Mouse (Mus musculus): ENCODE results near the gene Lin52. TPM values are rescaled to one million over a fixed set of nuclear protein-coding genes. Genes with fewer than 3 reads are reported as not detected.
A peak's percentile ranks its signal among the peaks of the same experiment; 100 is the strongest.

The Lin52 gene
- polyA plus RNA-seq, 1 experiment from 2014 or later = 8.0 TPM

DNA sequence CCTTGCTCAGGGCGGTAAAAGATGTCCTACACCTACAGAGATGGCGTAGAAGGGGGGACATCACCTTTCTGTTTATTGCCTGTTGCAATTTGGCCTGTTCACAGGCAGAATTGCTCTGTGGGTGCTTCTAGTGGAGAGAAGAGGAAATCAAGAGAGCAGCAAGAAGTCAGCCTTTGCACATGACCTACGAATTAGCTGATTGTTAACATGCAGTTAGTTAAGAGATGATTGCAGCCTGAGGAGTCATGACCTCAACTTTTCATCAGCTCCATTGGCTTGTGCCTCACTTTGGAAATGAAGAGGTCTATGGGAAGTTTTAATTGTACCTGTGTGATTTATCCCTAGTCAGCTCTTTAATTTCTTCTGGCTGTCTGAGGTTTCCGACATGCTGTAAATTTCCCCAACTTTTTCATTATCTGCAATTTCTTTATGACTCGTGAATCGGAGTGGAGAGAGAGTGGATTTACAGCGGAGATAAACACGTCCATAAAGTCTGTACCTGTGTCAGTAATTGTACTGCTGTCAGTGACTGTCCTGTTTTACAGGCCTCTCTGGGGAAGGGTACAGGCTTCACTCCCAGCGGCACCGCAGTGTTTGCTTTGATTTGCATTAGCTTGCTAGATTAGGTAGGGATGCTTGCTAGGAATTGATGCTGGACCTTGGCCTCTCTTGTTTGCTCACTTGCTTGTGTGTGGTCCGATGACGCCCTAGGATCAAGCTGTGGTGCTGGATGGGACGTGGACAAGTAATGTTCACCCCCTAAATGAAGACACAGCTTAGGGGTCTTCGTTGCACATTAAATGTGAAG is 31.8 kb downstream of the Lin52 start:
- no peaks in the 10 kb centered on the region for H3K27me3 ChIP-seq (replicated peaks; ENCODE audit: control insufficient read depth, insufficient read depth, low read length)
- H3K4me3 ChIP-seq (ENCODE audit: low read depth, low read length) = no peak overlapping the region
- 44% methylated on average over 14 of the region's 14 CpGs for WGBS
- ATAC-seq = peak; percentile 79
- H3K27ac ChIP-seq (ENCODE audit: low read depth, low read length) = no peak overlapping the region; the same call in 1 of the 2 replicates
- peak; percentile 20; the same call in 1 of the 2 replicates for TF ChIP-seq CTCF (IDR thresholded peaks at IDR 0.05; ENCODE audit: low read depth)
- H3K9me3 ChIP-seq (ENCODE audit: control insufficient read depth) = no peaks in the 10 kb centered on the region
- no peak overlapping the region for H3K9ac ChIP-seq (ENCODE audit: low read depth, low read length)
- H3K4me1 ChIP-seq (replicated peaks; ENCODE audit: control insufficient read depth, insufficient read depth, low read length) = peaks cover 9% of the 10 kb centered on the region; the same call in 1 of the 2 replicates
- 0 out of 2 replicates have a peak overlapping the region, but pooled peaks have one; percentile 21 for H3K4me2 ChIP-seq (replicated peaks; ENCODE audit: low read depth)
- H3K36me3 ChIP-seq (ENCODE audit: control insufficient read depth, insufficient read depth) = no peaks in the 10 kb centered on the region; the same call in 1 of the 2 replicates

DNA sequence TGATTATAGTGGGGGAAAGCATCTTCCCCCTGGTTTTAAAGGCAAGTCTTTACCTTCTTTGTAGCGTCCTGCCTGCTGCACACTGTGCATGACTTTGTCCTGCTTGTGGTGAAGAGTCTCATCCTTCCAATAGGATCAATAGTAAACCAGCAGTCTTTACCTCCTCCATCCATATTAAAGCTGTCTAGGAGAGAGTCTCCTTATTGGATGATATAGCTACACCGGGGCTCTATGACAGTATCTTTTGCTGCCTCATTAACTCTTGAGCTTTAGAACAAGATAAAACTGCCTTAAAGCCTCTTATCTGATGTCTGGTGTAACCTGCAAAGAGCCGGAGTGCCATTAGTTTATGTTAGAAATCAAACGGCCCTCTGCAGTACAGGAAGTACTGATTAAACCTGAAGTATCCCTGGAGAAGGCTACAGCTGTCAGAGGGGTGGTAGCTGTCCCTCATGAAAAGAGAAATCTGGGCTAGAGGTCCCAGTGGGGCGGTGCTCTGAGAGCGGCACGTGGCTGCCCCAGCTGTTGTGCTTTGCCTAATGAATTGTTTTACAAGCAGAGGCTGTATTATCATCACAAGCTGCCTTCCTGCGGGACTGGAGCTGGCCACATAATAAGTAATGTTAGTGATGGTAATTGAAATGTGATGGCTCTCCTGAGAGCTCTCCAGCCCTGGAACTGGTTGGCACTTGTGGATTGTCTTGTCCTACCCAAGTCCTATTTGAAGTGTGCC is 36.3 kb downstream of the Lin52 start:
- Histone ChIP-seq H3K27ac (ENCODE audit: low read depth, low read length) (no peak overlapping the region), H3K9me3 (ENCODE audit: control insufficient read depth) (no peaks in the 10 kb centered on the region), H3K4me1 (replicated peaks; ENCODE audit: control insufficient read depth, insufficient read depth, low read length) (peaks cover 9% of the 10 kb centered on the region; the same call in 1 of the 2 replicates), H3K9ac (ENCODE audit: low read depth, low read length) (no peak overlapping the region), H3K4me2 (replicated peaks; ENCODE audit: low read depth) (no peak overlapping the region), H3K36me3 (ENCODE audit: control insufficient read depth, insufficient read depth) (no peaks in the 10 kb centered on the region; the same call in 1 of the 2 replicates), H3K27me3 (replicated peaks; ENCODE audit: control insufficient read depth, insufficient read depth, low read length) (no peaks in the 10 kb centered on the region), H3K4me3 (ENCODE audit: low read depth, low read length) (no peak overlapping the region)
- TF ChIP-seq CTCF (IDR thresholded peaks at IDR 0.05; ENCODE audit: low read depth) = no peak
- no peak for ATAC-seq
- 14% methylated on average over 8 of the region's 8 CpGs for WGBS

DNA sequence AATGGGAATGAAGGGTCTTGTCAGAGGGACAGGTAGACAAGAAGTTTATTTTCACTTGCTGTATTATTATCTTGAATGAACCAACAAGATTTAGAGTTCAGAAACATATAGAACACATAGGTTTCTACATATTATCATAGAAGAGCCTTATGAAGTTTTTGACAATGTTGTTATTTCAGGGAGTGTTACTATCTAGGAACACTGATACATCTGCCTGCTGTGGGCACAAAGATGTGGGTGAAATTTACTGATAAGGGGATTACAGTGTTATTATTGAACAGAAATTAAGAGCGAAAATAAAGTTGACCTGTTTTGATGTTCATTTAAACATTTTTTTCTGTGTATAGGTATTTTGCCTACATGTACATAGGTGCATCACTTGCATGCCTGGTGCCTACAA is 45.6 kb downstream of the Lin52 start:
- ATAC-seq = no peak
- 93% methylated on average over 1 of the region's 1 CpGs for WGBS
- H3K4me2 ChIP-seq (replicated peaks; ENCODE audit: low read depth) = no peak overlapping the region

DNA sequence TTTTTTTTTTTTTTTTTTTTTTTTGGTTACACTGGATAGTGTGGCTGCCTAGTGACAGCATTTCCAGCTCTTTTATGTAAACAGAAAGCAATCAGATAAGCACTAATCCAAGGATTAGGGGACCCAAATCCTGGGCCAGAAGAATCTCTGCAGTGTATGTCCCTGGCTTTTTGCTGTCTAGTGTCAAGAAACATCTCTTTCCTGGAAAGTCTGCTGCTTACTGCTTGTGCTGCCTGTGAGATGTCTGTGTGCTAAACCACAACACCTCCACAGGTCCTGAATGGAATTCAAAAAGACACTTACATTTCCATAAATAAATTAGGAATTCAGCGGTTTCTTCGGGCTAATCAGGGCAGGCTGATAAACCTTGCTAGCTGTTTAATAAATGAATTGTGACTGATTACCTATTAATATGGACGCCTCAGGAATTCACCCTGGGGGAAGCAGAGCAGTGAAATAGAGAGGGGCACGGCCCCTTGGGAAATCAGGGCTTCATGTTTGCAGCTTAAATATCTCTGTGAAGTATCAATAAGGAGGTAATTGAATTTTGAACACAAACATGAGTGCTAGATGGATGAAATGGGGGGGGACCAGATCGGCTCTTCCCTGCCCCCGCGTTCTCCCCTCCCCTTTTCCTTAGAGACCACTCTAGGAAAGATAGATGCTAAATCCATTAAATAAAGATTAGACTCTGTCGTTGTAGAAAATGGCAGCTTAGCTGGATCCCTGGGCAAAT is 49.5 kb downstream of the Lin52 start:
- H3K9ac ChIP-seq (ENCODE audit: low read depth, low read length) = no peak overlapping the region
- no peaks in the 10 kb centered on the region for H3K27me3 ChIP-seq (replicated peaks; ENCODE audit: control insufficient read depth, insufficient read depth, low read length)
- no peak for ATAC-seq
- H3K4me1 ChIP-seq (replicated peaks; ENCODE audit: control insufficient read depth, insufficient read depth, low read length) = no peaks in the 10 kb centered on the region
- 52% methylated on average over 8 of the region's 8 CpGs for WGBS
- H3K4me2 ChIP-seq (replicated peaks; ENCODE audit: low read depth) = no peak overlapping the region
- H3K27ac ChIP-seq (ENCODE audit: low read depth, low read length) = no peak overlapping the region
- H3K36me3 ChIP-seq (ENCODE audit: control insufficient read depth, insufficient read depth) = no peaks in the 10 kb centered on the region
- H3K4me3 ChIP-seq (ENCODE audit: low read depth, low read length) = no peak overlapping the region
- no peak for TF ChIP-seq CTCF (IDR thresholded peaks at IDR 0.05; ENCODE audit: low read depth)
- no peaks in the 10 kb centered on the region for H3K9me3 ChIP-seq (ENCODE audit: control insufficient read depth)

More for the DNA sequence above, 45.6 kb downstream of the Lin52 start:
- no peak overlapping the region for H3K9ac ChIP-seq (ENCODE audit: low read depth, low read length)
- H3K4me3 ChIP-seq (ENCODE audit: low read depth, low read length) = no peak overlapping the region
- no peaks in the 10 kb centered on the region for H3K9me3 ChIP-seq (ENCODE audit: control insufficient read depth)
- H3K4me1 ChIP-seq (replicated peaks; ENCODE audit: control insufficient read depth, insufficient read depth, low read length) = no peaks in the 10 kb centered on the region
- no peak overlapping the region for H3K27ac ChIP-seq (ENCODE audit: low read depth, low read length)
- no peaks in the 10 kb centered on the region for H3K36me3 ChIP-seq (ENCODE audit: control insufficient read depth, insufficient read depth)
- no peaks in the 10 kb centered on the region for H3K27me3 ChIP-seq (replicated peaks; ENCODE audit: control insufficient read depth, insufficient read depth, low read length)
- TF ChIP-seq CTCF (IDR thresholded peaks at IDR 0.05; ENCODE audit: low read depth) = no peak

DNA sequence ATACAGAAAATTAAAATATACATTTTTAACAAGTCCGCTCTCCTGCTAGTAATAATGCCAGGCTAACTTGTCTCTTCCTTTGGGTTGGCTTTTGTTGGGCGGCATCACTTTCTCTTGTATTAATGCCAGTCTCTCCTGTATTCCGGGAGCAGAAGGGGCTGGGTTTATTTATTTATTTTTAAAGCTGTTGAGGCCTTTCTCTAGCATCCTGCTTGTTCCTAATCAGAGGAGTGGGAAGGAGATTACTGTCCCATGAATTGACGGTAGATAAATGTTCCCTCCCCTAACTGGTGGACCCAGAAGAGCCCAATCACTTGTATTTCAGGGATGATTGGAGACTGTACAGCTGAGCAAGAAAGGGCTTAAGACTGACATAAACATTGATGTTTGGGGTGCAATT is 50.1 kb downstream of the Lin52 start:
- WGBS = 72% methylated on average over 4 of the region's 4 CpGs
- no peak for ATAC-seq

DNA sequence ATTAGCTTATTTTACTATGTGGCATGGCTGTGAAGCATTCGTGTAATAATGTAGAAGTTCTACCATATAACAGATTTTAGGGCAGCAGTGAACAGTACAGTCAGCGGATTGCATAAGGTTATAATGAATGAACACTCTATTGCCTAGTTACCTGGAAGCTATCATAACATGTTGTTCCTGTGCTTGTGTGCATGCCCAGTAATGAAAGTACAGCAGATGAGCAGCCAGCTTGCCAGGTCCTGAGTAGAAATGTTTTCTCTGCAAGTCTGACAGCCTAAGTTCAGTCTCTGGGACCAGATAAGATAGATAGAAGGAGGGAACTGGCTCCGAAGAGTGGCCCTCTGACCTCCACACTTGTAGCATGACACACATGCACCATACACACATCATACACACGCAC is 55.6 kb downstream of the Lin52 start:
- ATAC-seq = no peak
- Histone ChIP-seq H3K9me3 (ENCODE audit: control insufficient read depth) (no peaks in the 10 kb centered on the region), H3K4me3 (ENCODE audit: low read depth, low read length) (no peak overlapping the region), H3K9ac (ENCODE audit: low read depth, low read length) (no peak overlapping the region), H3K36me3 (ENCODE audit: control insufficient read depth, insufficient read depth) (no peaks in the 10 kb centered on the region), H3K4me2 (replicated peaks; ENCODE audit: low read depth) (no peak overlapping the region), H3K27me3 (replicated peaks; ENCODE audit: control insufficient read depth, insufficient read depth, low read length) (no peaks in the 10 kb centered on the region), H3K4me1 (replicated peaks; ENCODE audit: control insufficient read depth, insufficient read depth, low read length) (no peaks in the 10 kb centered on the region), H3K27ac (ENCODE audit: low read depth, low read length) (no peak overlapping the region)
- WGBS = 83% methylated on average over 4 of the region's 4 CpGs
- no peak for TF ChIP-seq CTCF (IDR thresholded peaks at IDR 0.05; ENCODE audit: low read depth)

More for the DNA sequence above, 50.1 kb downstream of the Lin52 start:
- Histone ChIP-seq H3K27me3 (replicated peaks; ENCODE audit: control insufficient read depth, insufficient read depth, low read length) (no peaks in the 10 kb centered on the region), H3K9me3 (ENCODE audit: control insufficient read depth) (no peaks in the 10 kb centered on the region), H3K4me1 (replicated peaks; ENCODE audit: control insufficient read depth, insufficient read depth, low read length) (no peaks in the 10 kb centered on the region), H3K4me3 (ENCODE audit: low read depth, low read length) (no peak overlapping the region), H3K36me3 (ENCODE audit: control insufficient read depth, insufficient read depth) (no peaks in the 10 kb centered on the region), H3K9ac (ENCODE audit: low read depth, low read length) (no peak overlapping the region), H3K4me2 (replicated peaks; ENCODE audit: low read depth) (no peak overlapping the region), H3K27ac (ENCODE audit: low read depth, low read length) (no peak overlapping the region)
- TF ChIP-seq CTCF (IDR thresholded peaks at IDR 0.05; ENCODE audit: low read depth) = no peak
